Mouse (Mus musculus) ES-E14 (cell line): ENCODE results near the gene Slc4a10. TPM values are rescaled to one million over a fixed set of nuclear protein-coding genes. Genes with fewer than 3 reads are reported as not detected.

Experiments used
- DNase-seq: peaks from one replicate; pipeline ENCODE4 v3.0.0-alpha.2; 2013; ENCODE audit warnings: low read depth, low spot score
- H3K27ac ChIP-seq: 2 replicates; pipeline ENCODE4 v1.5.1; 2012; ENCODE audit warnings: low read depth, mild to moderate bottlenecking, low read length, moderate library complexity, mixed read lengths; ENCODE audit not compliant: poor library complexity, insufficient read depth, severe bottlenecking
- H3K36me3 ChIP-seq: 2 replicates; pipeline ENCODE4 v1.6.1; 2012; ENCODE audit warnings: mild to moderate bottlenecking, low read length, moderate library complexity, mixed read lengths; ENCODE audit not compliant: control insufficient read depth, poor library complexity, insufficient read depth, severe bottlenecking
- H3K4me1 ChIP-seq, 2 experiments: fragments of 150-350 bp in 1 of 2; sonication (generic) in 1 of 2; 2 replicates each; pipeline ENCODE4 v1.6.1; 2012; ENCODE audit warnings: low read length in 2 of 2, mild to moderate bottlenecking in 1 of 2, mixed read lengths in 1 of 2; ENCODE audit not compliant: control insufficient read depth in 2 of 2, insufficient read depth in 2 of 2, poor library complexity in 1 of 2
- H3K4me3 ChIP-seq, 2 experiments: fragments of 150-350 bp in 1 of 2; sonication (generic) in 1 of 2; 2 replicates each; pipeline ENCODE4 v1.5.1; 2012; ENCODE audit warnings: low read length in 2 of 2, low read depth in 1 of 2, mild to moderate bottlenecking in 1 of 2, mixed read lengths in 1 of 2; ENCODE audit not compliant: insufficient read depth in 1 of 2, poor library complexity in 1 of 2, severe bottlenecking in 1 of 2
- H3K9ac ChIP-seq: 2 replicates; pipeline ENCODE4 v1.6.1; 2012; ENCODE audit warnings: low read depth, mild to moderate bottlenecking, low read length, mixed read lengths; ENCODE audit not compliant: poor library complexity, insufficient read depth, severe bottlenecking
- H3K9me3 ChIP-seq: fragments of 150-350 bp; sonication (generic); 2 replicates; pipeline ENCODE4 v1.6.1; 2012; ENCODE audit warnings: low read depth, mild to moderate bottlenecking, low read length; ENCODE audit not compliant: control insufficient read depth, insufficient read depth
- CHD2 ChIP-seq: IDR thresholded peaks from 2 replicates; pipeline ENCODE4 v1.6.1; 2014; ENCODE audit warnings: mild to moderate bottlenecking, low read depth, low read length, inconsistent platforms
- HCFC1 ChIP-seq: IDR thresholded peaks from 2 replicates; pipeline ENCODE4 v1.6.1; 2012; ENCODE audit warnings: low read length, inconsistent platforms, borderline replicate concordance; ENCODE audit not compliant: insufficient read depth
- MAFK ChIP-seq: IDR thresholded peaks from 2 replicates; pipeline ENCODE4 v1.6.1; 2014; ENCODE audit warnings: mild to moderate bottlenecking, low read depth, low read length, inconsistent platforms; ENCODE audit not compliant: insufficient read depth
- ZC3H11A ChIP-seq: IDR thresholded peaks from 2 replicates; pipeline ENCODE4 v1.6.1; 2012; ENCODE audit warnings: low read depth, mild to moderate bottlenecking, inconsistent platforms, low read length, borderline replicate concordance
- ZNF384 ChIP-seq: IDR thresholded peaks from 2 replicates; pipeline ENCODE4 v1.6.1; 2012; ENCODE audit warnings: low read depth, low read length, inconsistent platforms
- in situ Hi-C, 2 experiments: fragments of 600-800 bp; cut with MboI; formaldehyde crosslinking; loops; one replicate each; pipeline ENCODE4 v1.15.1; 2025; ENCODE audit warnings: low sequenced_read_pairs in 2 of 2, inconsistent platforms in 1 of 2; ENCODE audit not compliant: unreplicated experiment in 2 of 2
- total RNA-seq: library from RNA; depleted of rRNA; stranded (reverse); fragments of 300-350 nt; gene quantifications from 2 replicates; pipeline ENCODE4 v1.2.3, GENCODE M21; 2012

The Slc4a10 gene
- total RNA-seq, 1 experiment = 0.13 TPM

DNA sequence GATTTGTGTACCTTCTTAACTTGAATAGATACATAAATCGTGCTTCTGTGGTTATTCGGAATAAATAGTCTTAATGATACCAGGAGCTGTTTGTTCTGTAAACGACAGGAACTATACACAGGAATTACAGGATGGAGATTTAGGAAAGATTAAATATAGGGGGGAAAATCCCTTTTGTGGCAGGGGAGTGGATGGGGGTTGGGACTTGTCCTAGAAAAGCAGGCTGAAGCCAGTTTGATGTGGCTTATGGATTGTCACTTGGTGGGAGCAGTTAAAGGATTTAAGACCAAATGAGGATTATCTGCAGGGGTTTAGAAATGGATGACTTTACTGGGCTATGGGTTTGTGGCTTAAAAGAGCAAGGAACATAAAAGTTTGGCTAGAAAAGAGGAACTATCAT lies 1.9 kb downstream of the Slc4a10 start:
- Histone ChIP-seq H3K9me3 (no peaks in the 10 kb centered on the region), H3K4me1 (no peaks in the 10 kb centered on the region), H3K4me3 (no peak overlapping the region), H3K36me3 (no peaks in the 10 kb centered on the region), H3K27ac (no peak overlapping the region), H3K9ac (no peak overlapping the region)
- no peak for DNase-seq
- in situ Hi-C loops = no loop called here
- TF ChIP-seq ZC3H11A (no peak), HCFC1 (no peak), ZNF384 (no peak), MAFK (no peak)

- H3K4me3 ChIP-seq = no peak overlapping the region
- no peak for DNase-seq
- TF ChIP-seq ZNF384 (no peak), HCFC1 (no peak), ZC3H11A (no peak), MAFK (no peak), CHD2 (no peak)
- H3K4me1 ChIP-seq = no peaks in the 10 kb centered on the region
- no peak overlapping the region for H3K27ac ChIP-seq
- H3K36me3 ChIP-seq = no peaks in the 10 kb centered on the region
- in situ Hi-C loops = no loop called here
- H3K9ac ChIP-seq = no peak overlapping the region
- H3K9me3 ChIP-seq = no peaks in the 10 kb centered on the region
These were observed 30.2 kb downstream of the Slc4a10 start for GRCm38 (mm10) chr2:62076512-62076911.

- Histone ChIP-seq H3K36me3 (no peaks in the 10 kb centered on the region), H3K27ac (no peak overlapping the region), H3K4me3 (no peak overlapping the region), H3K9me3 (no peaks in the 10 kb centered on the region), H3K4me1 (0 out of 4 replicates have a peak, but pooled peaks cover 0 to 5% of the 10 kb centered on the region in 2 experiments), H3K9ac (no peak overlapping the region)
- TF ChIP-seq ZC3H11A (no peak), ZNF384 (no peak), HCFC1 (no peak), CHD2 (no peak), MAFK (no peak)
- DNase-seq = no peak
- in situ Hi-C loops = no loop called here
These were observed 41.3 kb downstream of the Slc4a10 start for GRCm38 (mm10) chr2:62087566-62087965.

- in situ Hi-C loops = no loop called here
- Histone ChIP-seq H3K36me3 (no peaks in the 10 kb centered on the region), H3K27ac (no peak overlapping the region), H3K4me1 (0 out of 4 replicates have a peak, but pooled peaks cover 0 to 5% of the 10 kb centered on the region in 2 experiments), H3K9me3 (no peaks in the 10 kb centered on the region), H3K9ac (no peak overlapping the region), H3K4me3 (no peak overlapping the region)
- no peak for TF ChIP-seq ZNF384
- no peak for TF ChIP-seq MAFK
- TF ChIP-seq CHD2 = no peak
- no peak for TF ChIP-seq ZC3H11A
- TF ChIP-seq HCFC1 = no peak
- no peak for DNase-seq
These were observed 42.5 kb downstream of the Slc4a10 start for GRCm38 (mm10) chr2:62088715-62089114.

- H3K9ac ChIP-seq = no peak overlapping the region
- in situ Hi-C loops = no loop called here
These were observed 42.9 kb downstream of the Slc4a10 start for GRCm38 (mm10) chr2:62089208-62089607.

More at GRCm38 (mm10) chr2:62089208-62089607, 42.9 kb downstream of the Slc4a10 start:
- DNase-seq = no peak
- H3K36me3 ChIP-seq = no peaks in the 10 kb centered on the region
- H3K27ac ChIP-seq = no peak overlapping the region
- H3K4me1 ChIP-seq = 0 out of 4 replicates have a peak, but pooled peaks cover 0 to 5% of the 10 kb centered on the region in 2 experiments
- H3K4me3 ChIP-seq = no peak overlapping the region
- no peak for TF ChIP-seq ZNF384
- no peak for TF ChIP-seq HCFC1
- no peak for TF ChIP-seq ZC3H11A
- no peak for TF ChIP-seq CHD2
- no peak for TF ChIP-seq MAFK
- H3K9me3 ChIP-seq = no peaks in the 10 kb centered on the region
